ENCODE assay signal across 10 mouse cellular contexts in genomic region chr17:31841453-31841841, GRCm38 (mm10). TPM values are rescaled to one million over a fixed set of nuclear protein-coding genes. Genes with fewer than 3 reads are reported as not detected.
DNase-seq lines count a peak whose midpoint lies in the region; ATAC-seq and TF ChIP-seq lines count a peak whose summit lies in the region.
"Had no signal": no experiment of that assay in that cellular context is flagged by ENCODE, and none has a peak within 500 bp of the region (broad histone marks: within the 10 kb centered on the region; RNA-seq: fewer than 3 reads in every experiment).

No protein-coding gene starts in this region.

- H3K27me3 ChIP-seq in thymus, adult 2 months (ENCODE audit: control insufficient read depth, insufficient read depth, low read length): no peaks in the 10 kb centered on the region
- no peaks in the 10 kb centered on the region for H3K27me3 ChIP-seq in neural tube, embryonic 15.5 days (replicated peaks)

- no peak for TF ChIP-seq CTCF in layer of hippocampus, adult 2 months (conservative IDR thresholded peaks at IDR 0.05)
- no peak for TF ChIP-seq CTCF in thymus, adult 2 months (IDR thresholded peaks at IDR 0.05; ENCODE audit: borderline replicate concordance, control insufficient read depth, extremely low read depth, insufficient read depth, low read length, poor library complexity)

- 19% methylated on average over 3 of the region's 3 CpGs for WGBS in thymus, adult 2 months
- WGBS in neural tube, embryonic 15.5 days: 86% methylated on average over 3 of the region's 3 CpGs

- H3K4me1 ChIP-seq in thymus, adult 2 months (replicated peaks; ENCODE audit: control insufficient read depth, insufficient read depth, low read length): peaks cover 41% of the 10 kb centered on the region
- H3K4me1 ChIP-seq in neural tube, embryonic 15.5 days: 0 out of 2 replicates have a peak, but pooled peaks cover 6% of the 10 kb centered on the region

- H3K27ac ChIP-seq in layer of hippocampus, adult 2 months: 0 out of 2 replicates have a peak overlapping the region, but pooled peaks have one; percentile 3
- H3K27ac ChIP-seq in thymus, adult 2 months (ENCODE audit: control insufficient read depth, insufficient read depth, low read length): peak overlapping the region; percentile 70
- no peak overlapping the region; the same call in 1 of the 2 replicates for H3K27ac ChIP-seq in neural tube, embryonic 15.5 days (replicated peaks)

- H3K36me3 ChIP-seq in thymus, adult 2 months (ENCODE audit: control insufficient read depth, insufficient read depth, low read length): peaks cover 8% of the 10 kb centered on the region
- peaks cover 24% of the 10 kb centered on the region for H3K36me3 ChIP-seq in neural tube, embryonic 15.5 days

- H3K9me3 ChIP-seq in neural tube, embryonic 15.5 days (replicated peaks): no peaks in the 10 kb centered on the region

- H3K4me2 ChIP-seq in neural tube, embryonic 15.5 days: no peak overlapping the region

- no peak for ATAC-seq in neural tube, embryonic 15.5 days (ENCODE audit: low FRiP score)
- ATAC-seq: inflammation-experienced regulatory T-cells, adult 6 months had no signal

- no peak for DNase-seq in layer of hippocampus, adult 2 months (ENCODE audit: low spot score in 2 of 2)
- DNase-seq in layer of hippocampus, adult 9-11 months: no peak
- peak; percentile 85 for DNase-seq in ZHBTc4 (ENCODE audit: low read depth, low spot score)
- peak; percentile 48 for DNase-seq in lung, postnatal 14 days
- DNase-seq in thymus, adult 2 months: peak; percentile 69
- DNase-seq in left cerebral cortex, adult 9 months (ENCODE audit: low spot score in 2 of 2): no peak
- DNase-seq in cerebellum, postnatal 36 days: no peak
- DNase-seq: cerebellum, adult 8-10 months had no signal

- TF ChIP-seq POLR2A in thymus, adult 2 months (IDR thresholded peaks at IDR 0.05; ENCODE audit: control insufficient read depth, extremely low read depth, insufficient read depth, low read length, poor library complexity): no peak

- H3K9ac ChIP-seq in neural tube, embryonic 15.5 days (replicated peaks): no peak overlapping the region

- H3K4me3 ChIP-seq in layer of hippocampus, adult 2 months: no peak overlapping the region
- no peak overlapping the region for H3K4me3 ChIP-seq in thymus, adult 2 months (ENCODE audit: control insufficient read depth, insufficient read depth, low read length)
- H3K4me3 ChIP-seq in neural tube, embryonic 15.5 days (replicated peaks): no peak overlapping the region

RNA-seq across cellular contexts. Expression of gene Sik1, which starts 14.2 kb away (rescaled TPM):
- 10 to 100 TPM; 12.4 to 15.4 TPM for total RNA-seq in layer of hippocampus, adult 2 months (2021)
- 36.8 and 42.3 TPM in 2 replicates for polyA plus RNA-seq in thymus, adult 2 months (2012; rRNA removed)
- 18.4 and 20.7 TPM in 2 replicates for polyA plus RNA-seq in neural tube, embryonic 15.5 days (2015; fragmentation: Nextera tagmentation; extraction: Ambion mirVana)

Comparison
In these comparisons a context has a peak if more than half of its experiments do, and no peak if none do; other contexts are left out.
1. DNase-seq: peak in ZHBTc4 (single experiment), lung, postnatal 14 days (single experiment) and thymus, adult 2 months (single experiment); none in layer of hippocampus, adult 2 months (0 of 2), layer of hippocampus, adult 9-11 months (single experiment), left cerebral cortex, adult 9 months (0 of 2) and cerebellum, postnatal 36 days (0 of 2).